Mouse (Mus musculus) lung, postnatal 0 days (tissue): ENCODE measurements at regions not wholly inside any gene's neighbourhood (a gene's known extent, or its start where the extent isn't known, plus 50 kb on each side); places are given as distances from the start of the nearest gene placed in this dataset.

Experiments
- ATAC-seq: fragments of 200-750 bp; cut with Nextera tagmentation; 2 replicates; pipeline ENCODE4 v1.8.0; 2017; ENCODE audit warnings: moderate library complexity
- DNase-seq: peaks from one replicate; pipeline ENCODE4 v3.0.0-alpha.2; 2016; ENCODE audit warnings: low spot score
- H3K27ac ChIP-seq: fragments of 300-500 bp; sonication (generic); 2 replicates; pipeline ENCODE4 v1.5.1; 2014; ENCODE audit warnings: antibody characterized with exemption, mild to moderate bottlenecking, low read length, mixed read lengths
- H3K27me3 ChIP-seq: fragments of 300-500 bp; sonication (generic); replicated peaks from 2 replicates; pipeline ENCODE4 v1.6.1; 2014; ENCODE audit warnings: low read length, mixed read lengths; ENCODE audit not compliant: insufficient read depth
- H3K36me3 ChIP-seq: fragments of 300-500 bp; sonication (generic); 2 replicates; pipeline ENCODE4 v1.6.1; 2014; ENCODE audit warnings: low read length, mixed read lengths; ENCODE audit not compliant: insufficient read depth
- H3K4me1 ChIP-seq: fragments of 300-500 bp; sonication (generic); 2 replicates; pipeline ENCODE4 v1.6.1; 2014; ENCODE audit warnings: antibody characterized with exemption, low read depth, low read length, mixed read lengths; ENCODE audit not compliant: insufficient read depth
- H3K4me2 ChIP-seq: fragments of 300-500 bp; sonication (generic); replicated peaks from 2 replicates; pipeline ENCODE4 v1.6.1; 2014; ENCODE audit warnings: low read depth, mild to moderate bottlenecking, low read length, moderate library complexity, mixed read lengths
- H3K4me3 ChIP-seq: fragments of 300-500 bp; sonication (generic); 2 replicates; pipeline ENCODE4 v1.5.1; 2014; ENCODE audit warnings: low read depth, low read length
- H3K9ac ChIP-seq: fragments of 300-500 bp; sonication (generic); replicated peaks from 2 replicates; pipeline ENCODE4 v1.6.1; 2014; ENCODE audit warnings: low read depth, mild to moderate bottlenecking
- H3K9me3 ChIP-seq: fragments of 300-500 bp; sonication (generic); 2 replicates; pipeline ENCODE4 v1.6.1; 2016; ENCODE audit warnings: low read length, mixed read lengths
- CTCF ChIP-seq: IDR thresholded peaks from 2 replicates; pipeline ENCODE4 v1.5.1; 2016; ENCODE audit warnings: antibody characterized with exemption, mild to moderate bottlenecking
- EP300 ChIP-seq: IDR thresholded peaks from 2 replicates; pipeline ENCODE4 v1.6.1; 2016; ENCODE audit warnings: antibody characterized with exemption, mild to moderate bottlenecking, control low read depth
- WGBS: fragments of 180-500 bp; shearing (Covaris S2); extraction: QIAGEN DNeasy Blood & Tissue Kit; methylation state at CpG from one replicate; pipeline ENCODE4 v1.1.7; 2014; 5-methylcytosine and 5-hydroxymethylcytosine counted together

- Histone ChIP-seq H3K4me1 (0 out of 2 replicates have a peak, but pooled peaks cover 2% of the 10 kb centered on the region), H3K9me3 (no peaks in the 10 kb centered on the region), H3K27me3 (peaks cover 83% of the 10 kb centered on the region), H3K27ac (no peak overlapping the region), H3K4me3 (peak overlapping the region; percentile 55), H3K4me2 (peak overlapping the region; percentile 98), H3K9ac (no peak overlapping the region; the same call in 1 of the 2 replicates), H3K36me3 (no peaks in the 10 kb centered on the region)
- ATAC-seq = peak; percentile 9; the same call in 1 of the 2 replicates
- WGBS = 5% methylated on average over 16 of the region's 16 CpGs
- DNase-seq = no peak
- TF ChIP-seq CTCF (no peak), EP300 (no peak)
Observed at GRCm38 (mm10) chr13:83730155-83730712, 226.4 kb downstream of the Mef2c start.

GRCm38 (mm10) chr13:83730713-83731480 is 227.1 kb downstream of the Mef2c start:
- H3K9me3 ChIP-seq = no peaks in the 10 kb centered on the region
- 0 out of 2 replicates have a peak, but pooled peaks cover 2% of the 10 kb centered on the region for H3K4me1 ChIP-seq
- peak; percentile 41 for DNase-seq
- TF ChIP-seq CTCF = peak; percentile 24
- no peak for TF ChIP-seq EP300
- H3K27ac ChIP-seq = no peak overlapping the region
- under 1% methylated on average over 59 of the region's 91 CpGs for WGBS
- H3K36me3 ChIP-seq = no peaks in the 10 kb centered on the region
- H3K4me2 ChIP-seq = peak overlapping the region; percentile 98
- H3K4me3 ChIP-seq = peak overlapping the region; percentile 55
- peak; percentile 80 for ATAC-seq
- peaks cover 83% of the 10 kb centered on the region for H3K27me3 ChIP-seq
- no peak overlapping the region; the same call in 1 of the 2 replicates for H3K9ac ChIP-seq

- DNase-seq (no peak), ATAC-seq (no peak)
- Histone ChIP-seq H3K27me3 (peaks cover 79% of the 10 kb centered on the region), H3K9ac (no peak overlapping the region), H3K4me1 (0 out of 2 replicates have a peak, but pooled peaks cover 2% of the 10 kb centered on the region), H3K27ac (no peak overlapping the region), H3K9me3 (no peaks in the 10 kb centered on the region), H3K4me3 (peak overlapping the region; percentile 55), H3K4me2 (peak overlapping the region; percentile 98), H3K36me3 (no peaks in the 10 kb centered on the region)
- WGBS = under 1% methylated on average over 10 of the region's 10 CpGs
- TF ChIP-seq EP300 (no peak), CTCF (no peak)
Observed at GRCm38 (mm10) chr13:83731481-83732006, 227.7 kb downstream of the Mef2c start.

- H3K4me3 ChIP-seq = no peak overlapping the region
Observed at GRCm38 (mm10) chr13:83732283-83733121, 228.7 kb downstream of the Mef2c start.

GRCm38 (mm10) chr13:83733231-83733990 is 229.6 kb downstream of the Mef2c start:
- H3K27ac ChIP-seq = no peak overlapping the region
- no peaks in the 10 kb centered on the region for H3K36me3 ChIP-seq
- no peak for DNase-seq
- no peak for ATAC-seq
- H3K4me3 ChIP-seq = no peak overlapping the region
- H3K4me2 ChIP-seq = no peak overlapping the region; the same call in 1 of the 2 replicates
- 5% methylated on average over 23 of the region's 24 CpGs for WGBS
- TF ChIP-seq CTCF = no peak
- TF ChIP-seq EP300 = no peak
- H3K27me3 ChIP-seq = peaks cover 74% of the 10 kb centered on the region
- H3K4me1 ChIP-seq = 0 out of 2 replicates have a peak, but pooled peaks cover 2% of the 10 kb centered on the region
- no peak overlapping the region for H3K9ac ChIP-seq
- no peaks in the 10 kb centered on the region for H3K9me3 ChIP-seq

More at GRCm38 (mm10) chr13:83732283-83733121, 228.7 kb downstream of the Mef2c start:
- H3K27ac ChIP-seq = no peak overlapping the region
- peaks cover 76% of the 10 kb centered on the region for H3K27me3 ChIP-seq
- 0 out of 2 replicates have a peak, but pooled peaks cover 2% of the 10 kb centered on the region for H3K4me1 ChIP-seq
- no peaks in the 10 kb centered on the region for H3K9me3 ChIP-seq
- 2% methylated on average over 31 of the region's 31 CpGs for WGBS
- no peak overlapping the region for H3K4me2 ChIP-seq
- ATAC-seq = no peak
- no peak for DNase-seq
- H3K9ac ChIP-seq = no peak overlapping the region
- H3K36me3 ChIP-seq = no peaks in the 10 kb centered on the region
- no peak for TF ChIP-seq CTCF
- no peak for TF ChIP-seq EP300
